Mouse (Mus musculus): ENCODE measurements around the gene Bicc1.

GRCm38 (mm10) chr10:70979657-70980056, 179.8 kb downstream of the Bicc1 start:
- TF ChIP-seq CTCF (conservative IDR thresholded peaks at IDR 0.05; ENCODE audit: insufficient read depth, insufficient read length, low read depth, low read length) (no peak), POLR2A (IDR thresholded peaks at IDR 0.05; ENCODE audit: low read depth, low read length) (no peak)
